Mouse (Mus musculus): ENCODE measurements around the gene Fxyd3.

The Fxyd3 gene

GRCm38 (mm10) chr7:31074061-31074712 lies 2.3 kb downstream of the Fxyd3 start:
- in situ Hi-C loops (cut with MboI; ENCODE audit: unreplicated experiment in 2 of 2) = no loop called here

- in situ Hi-C loops (cut with MboI; ENCODE audit: unreplicated experiment in 2 of 2) = no loop called here
Observed at GRCm38 (mm10) chr7:31073546-31073945, 3.0 kb downstream of the Fxyd3 start.

- in situ Hi-C loops (cut with MboI; ENCODE audit: unreplicated experiment in 2 of 2) = no loop called here
Observed at GRCm38 (mm10) chr7:31072326-31072725, 4.2 kb downstream of the Fxyd3 start.

- in situ Hi-C loops (cut with MboI; ENCODE audit: unreplicated experiment in 2 of 2) = no loop called here
Observed at GRCm38 (mm10) chr7:31070324-31070723, 6.2 kb downstream of the Fxyd3 start.

GRCm38 (mm10) chr7:31069491-31069890 lies 7.0 kb downstream of the Fxyd3 start:
- in situ Hi-C loops (cut with MboI; ENCODE audit: unreplicated experiment in 2 of 2) = no loop called here

- in situ Hi-C loops (cut with MboI; ENCODE audit: unreplicated experiment in 2 of 2) = no loop called here
Observed at GRCm38 (mm10) chr7:31067836-31068235, 8.7 kb downstream of the Fxyd3 start.

- in situ Hi-C loops (cut with MboI; ENCODE audit: unreplicated experiment in 2 of 2) = no loop called here
Observed at GRCm38 (mm10) chr7:31063074-31063560, 13.4 kb downstream of the Fxyd3 start.

- in situ Hi-C loops (cut with MboI; ENCODE audit: unreplicated experiment in 2 of 2) = no loop called here
Observed at GRCm38 (mm10) chr7:31060621-31061010, 15.9 kb downstream of the Fxyd3 start.

- in situ Hi-C loops (cut with MboI; ENCODE audit: unreplicated experiment in 2 of 2) = loop anchor here (5.0 kb wide), 2 partner anchors 37 to 117 kb away; no protein-coding TSS in a partner anchor
Observed at GRCm38 (mm10) chr7:31059919-31060620, 16.4 kb downstream of the Fxyd3 start.

GRCm38 (mm10) chr7:31059108-31059507 lies 17.4 kb downstream of the Fxyd3 start, which contains the start of gene Lgi4:
TSS of gene Lgi4 (plus strand) at chr7:31059342.
- in situ Hi-C loops (cut with MboI; ENCODE audit: unreplicated experiment in 2 of 2) = loop anchor here (5.0 kb wide), 2 partner anchors 38 to 118 kb away; no protein-coding TSS in a partner anchor

GRCm38 (mm10) chr7:31058211-31058610 lies 18.3 kb downstream of the Fxyd3 start:
- in situ Hi-C loops (cut with MboI; ENCODE audit: unreplicated experiment in 2 of 2) = loop anchor here (5.0 kb wide), 2 partner anchors 39 to 119 kb away; no protein-coding TSS in a partner anchor

- in situ Hi-C loops (cut with MboI; ENCODE audit: unreplicated experiment in 2 of 2) = loop anchor here (5.0 kb wide), 2 partner anchors 40 to 120 kb away; no protein-coding TSS in a partner anchor
Observed at GRCm38 (mm10) chr7:31057730-31058129, 18.8 kb downstream of the Fxyd3 start.

- in situ Hi-C loops (cut with MboI; ENCODE audit: unreplicated experiment in 2 of 2) = loop anchor here (5.0 kb wide), 2 partner anchors 40 to 120 kb away; no protein-coding TSS in a partner anchor
Observed at GRCm38 (mm10) chr7:31057071-31057470, 19.4 kb downstream of the Fxyd3 start, which contains the start of gene Fxyd1. TSS of gene Fxyd1 (minus strand) at chr7:31057199.

- in situ Hi-C loops (cut with MboI; ENCODE audit: unreplicated experiment in 2 of 2) = loop anchor here (5.0 kb wide), 2 partner anchors 41 to 121 kb away; no protein-coding TSS in a partner anchor
Observed at GRCm38 (mm10) chr7:31056448-31056847, 20.1 kb downstream of the Fxyd3 start.

- in situ Hi-C loops (cut with MboI; ENCODE audit: unreplicated experiment in 2 of 2) = loop anchor here (5.0 kb wide), 2 partner anchors 41 to 121 kb away; no protein-coding TSS in a partner anchor
Observed at GRCm38 (mm10) chr7:31055883-31056282, 20.6 kb downstream of the Fxyd3 start.

- in situ Hi-C loops (cut with MboI; ENCODE audit: unreplicated experiment in 2 of 2) = loop anchor here (5.0 kb wide), 2 partner anchors 42 to 122 kb away; no protein-coding TSS in a partner anchor
Observed at GRCm38 (mm10) chr7:31055354-31055824, 21.1 kb downstream of the Fxyd3 start.

GRCm38 (mm10) chr7:31054661-31055320 lies 21.7 kb downstream of the Fxyd3 start:
- in situ Hi-C loops (cut with MboI; ENCODE audit: unreplicated experiment in 2 of 2) = loop anchor here (5.0 kb wide), 3 partner anchors 43 to 123 kb away; no protein-coding TSS in a partner anchor

GRCm38 (mm10) chr7:31053882-31054447 lies 22.5 kb downstream of the Fxyd3 start:
- in situ Hi-C loops (cut with MboI; ENCODE audit: unreplicated experiment in 2 of 2) = loop anchor here in 1 of 2 experiments (5.0 kb wide), 1 partner anchor 57 kb away; no protein-coding TSS in a partner anchor

GRCm38 (mm10) chr7:31052636-31053434 lies 23.7 kb downstream of the Fxyd3 start:
- in situ Hi-C loops (cut with MboI; ENCODE audit: unreplicated experiment in 2 of 2) = loop anchor here in 1 of 2 experiments (5.0 kb wide), 1 partner anchor 56 kb away; no protein-coding TSS in a partner anchor

Data from v-Abl transformed pro-B cells (cell line).